In the genomic region with DNA sequence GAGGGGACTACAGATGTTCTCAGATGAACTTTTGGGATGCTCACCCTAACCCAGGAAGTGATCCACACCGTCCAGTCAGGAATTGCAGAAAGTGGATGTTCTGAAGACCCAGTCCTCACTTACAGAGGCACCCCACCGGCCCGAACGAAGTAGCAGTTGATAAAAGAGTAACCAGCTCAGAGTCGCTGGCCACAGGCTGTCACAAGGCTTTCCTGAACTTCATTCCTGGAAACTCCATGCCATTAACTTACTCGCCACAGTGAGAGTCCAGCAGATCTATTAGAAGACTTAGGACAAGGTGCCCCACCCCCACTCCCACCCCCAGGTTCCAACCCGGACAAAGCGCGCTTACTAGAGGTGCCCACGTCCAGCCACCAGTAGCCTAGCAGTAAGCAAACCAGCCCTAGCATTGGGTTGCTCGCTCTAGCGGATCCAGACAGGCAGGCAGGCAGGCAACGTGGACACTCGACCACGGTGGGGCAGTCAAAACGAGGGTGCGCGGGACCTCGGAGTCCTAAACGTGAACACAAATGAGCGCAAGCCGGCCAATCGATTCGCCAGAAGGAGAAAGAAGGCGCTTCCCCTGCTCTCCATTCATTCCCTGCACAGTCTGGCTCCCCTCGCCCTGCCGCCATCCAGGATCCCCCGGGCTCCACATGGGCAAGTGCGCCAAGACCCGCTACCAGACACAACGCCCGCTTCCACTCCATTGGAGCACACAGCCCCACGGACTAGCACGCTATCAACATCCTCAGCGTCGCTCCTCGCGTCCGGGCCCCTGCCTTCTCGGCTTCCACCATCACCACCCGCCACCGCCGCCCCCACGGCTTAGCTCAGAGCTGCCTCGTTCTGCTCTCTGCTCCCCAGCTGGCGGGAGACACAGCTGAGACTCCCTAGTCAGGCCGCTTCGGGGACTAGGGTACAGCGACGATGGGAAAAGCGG, we compare ENCODE assay signal across 8 mouse cellular contexts. TPM values are rescaled to one million over a fixed set of nuclear protein-coding genes. Genes with fewer than 3 reads are reported as not detected.
A peak's percentile ranks its signal among the peaks of the same experiment; 100 is the strongest.
DNase-seq lines count a peak whose midpoint lies in the region; ATAC-seq and TF ChIP-seq lines count a peak whose summit lies in the region.

No protein-coding gene starts in this region.

- intact Hi-C loops in left cerebral cortex, postnatal 10 days (cut with DNase I): loop anchor here (2.0 to 5.0 kb wide), 5 partner anchors 52 to 237 kb away; no protein-coding TSS in a partner anchor

- peak overlapping the region; percentile 85 for H3K27ac ChIP-seq in hindbrain, postnatal 0 days

- H3K4me1 ChIP-seq in hindbrain, postnatal 0 days (ENCODE audit: insufficient read depth, low read length): peaks cover 6% of the 10 kb centered on the region; the same call in 1 of the 2 replicates
- H3K4me1 ChIP-seq in megakaryocyte, embryonic 14.5 days: peaks cover 25% of the 10 kb centered on the region

- peak; percentile 87 for TF ChIP-seq CTCF in hindbrain, postnatal 0 days (IDR thresholded peaks at IDR 0.05; ENCODE audit: low read depth)

- H3K4me2 ChIP-seq in hindbrain, postnatal 0 days (ENCODE audit: low read depth, low read length): peak overlapping the region; percentile 92

- DNase-seq in gastrocnemius, adult 8-10 months (ENCODE audit: low spot score in 2 of 2): peak; percentile 41 to 42
- DNase-seq in hindbrain, postnatal 0 days (ENCODE audit: low spot score): peak; percentile 94
- peak; percentile 78 to 91 for DNase-seq in left cerebral cortex, postnatal 10 days (ENCODE audit: extremely low spot score in 1 of 2, low spot score in 2 of 2)
- DNase-seq in right cerebral cortex, postnatal 10 days (ENCODE audit: low spot score in 2 of 2): peak; percentile 86 to 90
- peak; percentile 67 to 81 for DNase-seq in urinary bladder, postnatal 36 days (ENCODE audit: low spot score in 2 of 2)

- H3K36me3 ChIP-seq in hindbrain, postnatal 0 days (ENCODE audit: insufficient read depth, low read length): no peaks in the 10 kb centered on the region
- H3K36me3 ChIP-seq in megakaryocyte, embryonic 14.5 days (replicated peaks; ENCODE audit: low read length): no peaks in the 10 kb centered on the region

- peak overlapping the region; percentile 87 for H3K9ac ChIP-seq in hindbrain, postnatal 0 days (replicated peaks; ENCODE audit: low read length)

- peak; percentile 38 for ATAC-seq in activated CD4-positive, CD25-positive, alpha-beta regulatory T cell, adult 4 months
- peak; percentile 59 for ATAC-seq in common myeloid progenitor, adult 5-6 weeks (replicated peaks; ENCODE audit: low read depth, poor library complexity, severe bottlenecking)
- ATAC-seq in hindbrain, postnatal 0 days: peak; percentile 90

- peak overlapping the region; percentile 72 for H3K4me3 ChIP-seq in hindbrain, postnatal 0 days (ENCODE audit: low read length)
- peak overlapping the region; percentile 92 for H3K4me3 ChIP-seq in megakaryocyte, embryonic 14.5 days (replicated peaks)

- H3K27me3 ChIP-seq in hindbrain, postnatal 0 days (ENCODE audit: insufficient read depth, low read length): no peaks in the 10 kb centered on the region
- H3K27me3 ChIP-seq in megakaryocyte, embryonic 14.5 days (replicated peaks): peaks cover 85% of the 10 kb centered on the region

- H3K9me3 ChIP-seq in hindbrain, postnatal 0 days (ENCODE audit: low read length): no peaks in the 10 kb centered on the region
- peaks cover 3% of the 10 kb centered on the region; the same call in 1 of the 2 replicates for H3K9me3 ChIP-seq in megakaryocyte, embryonic 14.5 days

- 1% methylated on average over 48 of the region's 51 CpGs for WGBS in hindbrain, postnatal 0 days

RNA-seq across cellular contexts. Expression of a gene that starts 1.6 kb away (rescaled TPM):
- polyA plus RNA-seq in activated CD4-positive, CD25-positive, alpha-beta regulatory T cell, adult 4 months (2017; shearing (Covaris generic)): 1 to 10 TPM; 2.1 to 4.0 TPM
- 10.1 and 15.6 TPM in 2 replicates for total RNA-seq in common myeloid progenitor, adult 5-6 weeks (2017)
- 1 to 10 TPM; 1.4 to 2.6 (median 1.8) TPM for total RNA-seq in gastrocnemius, adult 8-10 months (2022)
- 32.6 and 34.1 TPM in 2 replicates for total RNA-seq in hindbrain, postnatal 0 days (2014; rRNA removed)
- 16.2 and 16.7 TPM in 2 replicates for polyA plus RNA-seq in hindbrain, postnatal 0 days (2015; fragmentation: Nextera tagmentation; extraction: Ambion mirVana)
- 10 to 100 TPM; 31.3 to 37.3 TPM for total RNA-seq in left cerebral cortex, postnatal 10 days (2021)
- 0.15 TPM in 1 of 2 replicates, not detected in the other for polyA plus RNA-seq in megakaryocyte, embryonic 14.5 days (2012; ENCODE audit: insufficient read depth, low replicate concordance)

Comparison
In these comparisons a context has a peak if more than half of its experiments do, and no peak if none do; other contexts are left out.
1. Peak in every context shown above with its lines: DNase-seq, ATAC-seq, H3K4me3 ChIP-seq and H3K27ac ChIP-seq.
2. ATAC-seq: peak in every context shown above with its lines; median percentile 90 in hindbrain, postnatal 0 days; 59 in common myeloid progenitor, adult 5-6 weeks; 38 in activated CD4-positive, CD25-positive, alpha-beta regulatory T cell, adult 4 months.
3. DNase-seq: peak in every context shown above with its lines; median percentile 94 in hindbrain, postnatal 0 days; 88 in right cerebral cortex, postnatal 10 days; 84 in left cerebral cortex, postnatal 10 days; 74 in urinary bladder, postnatal 36 days; 42 in gastrocnemius, adult 8-10 months.